Mouse (Mus musculus) heart, embryonic 10.5 days (tissue): Measurements from ENCODE around the gene Rflna. TPM values are rescaled to one million over a fixed set of nuclear protein-coding genes. Genes with fewer than 3 reads are reported as not detected.

Experiments
- polyA plus RNA-seq: library from polyadenylated mRNA; unstranded; fragments of >200 nt; fragmentation: Nextera tagmentation; extraction: Ambion mirVana; gene quantifications from 2 replicates; pipeline ENCODE4 v1.2.1, GENCODE M21; 2016

The Rflna gene
- polyA plus RNA-seq, 1 experiment from 2014 or later = 2.6 TPM

Other genes with a start within 250 kb of the Rflna start
- gene Ccdc92, start 140.8 kb upstream of the Rflna start, polyA plus RNA-seq = 5.0 and 7.8 TPM in 2 replicates
- 61.4 and 91.2 TPM in 2 replicates for gene Zfp664, start 140.5 kb upstream of the Rflna start, polyA plus RNA-seq
- gene Ncor2, start 176.0 kb downstream of the Rflna start, polyA plus RNA-seq = 17.8 and 23.3 TPM in 2 replicates